Mouse (Mus musculus): ENCODE results near the gene Cacna1c. TPM values are rescaled to one million over a fixed set of nuclear protein-coding genes. Genes with fewer than 3 reads are reported as not detected.

Gene Cacna1c
- 9.3 and 10.0 TPM in 2 replicates for polyA plus RNA-seq (2015; fragmentation: Nextera tagmentation; extraction: Ambion mirVana)

GRCm38 (mm10) chr6:119196382-119197305 is at the start of gene Cacna1c:
Gene Cacna1c (minus strand): TSS chr6:119196418.
- no peak within 1 kb of the TSS for H3K9ac ChIP-seq
- no peak for ATAC-seq (ENCODE audit: insufficient number of reproducible peaks, insufficient read depth, low FRiP score, low TSS enrichment, low read depth)
- WGBS, result 80% methylated on average over 17 of the region's 17 CpGs

GRCm38 (mm10) chr6:119240871-119241705 is 44.9 kb upstream of the Cacna1c start:
- H3K4me1 ChIP-seq, result peaks cover 5% of the 10 kb centered on the region; the same call in 1 of the 2 replicates
- H3K4me3 ChIP-seq, result no peak overlapping the region
- no peak overlapping the region for H3K4me2 ChIP-seq
- no peaks in the 10 kb centered on the region for H3K36me3 ChIP-seq
- H3K9ac ChIP-seq, result no peak overlapping the region
- H3K27me3 ChIP-seq, result no peaks in the 10 kb centered on the region
- H3K9me3 ChIP-seq, result peaks cover 2% of the 10 kb centered on the region
- H3K27ac ChIP-seq, result no peak overlapping the region
- no peak for ATAC-seq (ENCODE audit: insufficient number of reproducible peaks, insufficient read depth, low FRiP score, low TSS enrichment, low read depth)
- WGBS, result 37% methylated on average over 21 of the region's 21 CpGs

More at GRCm38 (mm10) chr6:119196382-119197305, at the start of gene Cacna1c:
- H3K4me2 ChIP-seq, result no peak within 1 kb of the TSS
- no peak within 1 kb of the TSS for H3K27ac ChIP-seq
- H3K4me1 ChIP-seq, result peaks cover 11% of the 10 kb centered on the region
- H3K27me3 ChIP-seq, result no peaks in the 10 kb centered on the region
- no peaks in the 10 kb centered on the region for H3K9me3 ChIP-seq
- no peak within 1 kb of the TSS for H3K4me3 ChIP-seq
- peaks cover 38% of the 10 kb centered on the region for H3K36me3 ChIP-seq

GRCm38 (mm10) chr6:119240256-119240655 is 44.0 kb upstream of the Cacna1c start:
- Histone ChIP-seq H3K4me1 (peaks cover 5% of the 10 kb centered on the region; the same call in 1 of the 2 replicates), H3K9ac (no peak overlapping the region), H3K36me3 (no peaks in the 10 kb centered on the region), H3K4me2 (no peak overlapping the region), H3K27ac (no peak overlapping the region), H3K4me3 (no peak overlapping the region), H3K9me3 (no peaks in the 10 kb centered on the region), H3K27me3 (no peaks in the 10 kb centered on the region)
- ATAC-seq (ENCODE audit: insufficient number of reproducible peaks, insufficient read depth, low FRiP score, low TSS enrichment, low read depth), result no peak
- WGBS, result 71% methylated on average over 7 of the region's 7 CpGs

GRCm38 (mm10) chr6:119239341-119240005 is 43.3 kb upstream of the Cacna1c start:
- Histone ChIP-seq H3K4me1 (peaks cover 5% of the 10 kb centered on the region; the same call in 1 of the 2 replicates), H3K9me3 (no peaks in the 10 kb centered on the region), H3K4me3 (no peak overlapping the region), H3K4me2 (no peak overlapping the region), H3K27ac (no peak overlapping the region), H3K27me3 (no peaks in the 10 kb centered on the region), H3K36me3 (no peaks in the 10 kb centered on the region), H3K9ac (no peak overlapping the region)
- 64% methylated on average over 5 of the region's 5 CpGs for WGBS
- ATAC-seq (ENCODE audit: insufficient number of reproducible peaks, insufficient read depth, low FRiP score, low TSS enrichment, low read depth), result no peak

- H3K9ac ChIP-seq, result no peak overlapping the region
- H3K36me3 ChIP-seq, result no peaks in the 10 kb centered on the region
- 63% methylated on average over 8 of the region's 8 CpGs for WGBS
- H3K27ac ChIP-seq, result no peak overlapping the region
- peaks cover 5% of the 10 kb centered on the region; the same call in 1 of the 2 replicates for H3K4me1 ChIP-seq
- H3K9me3 ChIP-seq, result no peaks in the 10 kb centered on the region
- ATAC-seq (ENCODE audit: insufficient number of reproducible peaks, insufficient read depth, low FRiP score, low TSS enrichment, low read depth), result no peak
- no peak overlapping the region for H3K4me3 ChIP-seq
- no peaks in the 10 kb centered on the region for H3K27me3 ChIP-seq
- no peak overlapping the region for H3K4me2 ChIP-seq
These were observed 41.3 kb upstream of the Cacna1c start for GRCm38 (mm10) chr6:119237427-119237989.

- Histone ChIP-seq H3K27me3 (no peaks in the 10 kb centered on the region), H3K4me1 (peaks cover 5% of the 10 kb centered on the region; the same call in 1 of the 2 replicates), H3K27ac (no peak within 1 kb of the TSS), H3K4me3 (no peak within 1 kb of the TSS), H3K36me3 (no peaks in the 10 kb centered on the region), H3K9me3 (no peaks in the 10 kb centered on the region), H3K4me2 (no peak within 1 kb of the TSS), H3K9ac (no peak within 1 kb of the TSS)
- 47% methylated on average over 1 of the region's 1 CpGs for WGBS
- peak; percentile 26; the same call in 1 of the 2 replicates for ATAC-seq (ENCODE audit: insufficient number of reproducible peaks, insufficient read depth, low FRiP score, low TSS enrichment, low read depth)
These were observed 40.0 kb upstream of the Cacna1c start, which contains the start of gene Cacna2d4 for GRCm38 (mm10) chr6:119236241-119236640. Gene Cacna2d4 (plus strand): TSS chr6:119236526.

GRCm38 (mm10) chr6:119235441-119235840 is 39.2 kb upstream of the Cacna1c start:
- peaks cover 5% of the 10 kb centered on the region; the same call in 1 of the 2 replicates for H3K4me1 ChIP-seq
- H3K27ac ChIP-seq, result no peak overlapping the region
- H3K4me2 ChIP-seq, result no peak overlapping the region
- no peaks in the 10 kb centered on the region for H3K9me3 ChIP-seq
- no peak for ATAC-seq (ENCODE audit: insufficient number of reproducible peaks, insufficient read depth, low FRiP score, low TSS enrichment, low read depth)
- WGBS, result 76% methylated on average over 5 of the region's 5 CpGs
- no peak overlapping the region for H3K9ac ChIP-seq
- H3K27me3 ChIP-seq, result no peaks in the 10 kb centered on the region
- H3K4me3 ChIP-seq, result no peak overlapping the region
- H3K36me3 ChIP-seq, result no peaks in the 10 kb centered on the region

GRCm38 (mm10) chr6:119233066-119233465 is 36.8 kb upstream of the Cacna1c start:
- H3K27me3 ChIP-seq, result no peaks in the 10 kb centered on the region
- no peaks in the 10 kb centered on the region for H3K36me3 ChIP-seq
- H3K9me3 ChIP-seq, result no peaks in the 10 kb centered on the region
- no peak overlapping the region for H3K27ac ChIP-seq
- H3K9ac ChIP-seq, result no peak overlapping the region
- no peak overlapping the region for H3K4me2 ChIP-seq
- peaks cover 5% of the 10 kb centered on the region; the same call in 1 of the 2 replicates for H3K4me1 ChIP-seq
- no peak for ATAC-seq (ENCODE audit: insufficient number of reproducible peaks, insufficient read depth, low FRiP score, low TSS enrichment, low read depth)
- H3K4me3 ChIP-seq, result no peak overlapping the region
- WGBS, result 44% methylated on average over 3 of the region's 3 CpGs

GRCm38 (mm10) chr6:119228861-119229603 is 32.8 kb upstream of the Cacna1c start:
- no peaks in the 10 kb centered on the region for H3K4me1 ChIP-seq
- WGBS, result 65% methylated on average over 11 of the region's 11 CpGs
- ATAC-seq (ENCODE audit: insufficient number of reproducible peaks, insufficient read depth, low FRiP score, low TSS enrichment, low read depth), result no peak
- no peaks in the 10 kb centered on the region for H3K9me3 ChIP-seq
- H3K9ac ChIP-seq, result no peak overlapping the region
- no peaks in the 10 kb centered on the region for H3K36me3 ChIP-seq
- H3K27me3 ChIP-seq, result no peaks in the 10 kb centered on the region
- no peak overlapping the region for H3K4me3 ChIP-seq
- no peak overlapping the region for H3K4me2 ChIP-seq
- H3K27ac ChIP-seq, result no peak overlapping the region

GRCm38 (mm10) chr6:119227001-119227400 is 30.8 kb upstream of the Cacna1c start:
- WGBS, result 86% methylated on average over 8 of the region's 8 CpGs
- Histone ChIP-seq H3K27me3 (no peaks in the 10 kb centered on the region), H3K9ac (no peak overlapping the region), H3K9me3 (no peaks in the 10 kb centered on the region), H3K27ac (no peak overlapping the region), H3K36me3 (peaks cover 4% of the 10 kb centered on the region; the same call in 1 of the 2 replicates), H3K4me2 (no peak overlapping the region), H3K4me1 (no peaks in the 10 kb centered on the region), H3K4me3 (no peak overlapping the region)
- ATAC-seq (ENCODE audit: insufficient number of reproducible peaks, insufficient read depth, low FRiP score, low TSS enrichment, low read depth), result no peak

Data from embryonic facial prominence, embryonic 13.5 days (tissue).